Mouse (Mus musculus) neural tube, postnatal 0 days (tissue): Measurements from ENCODE around the gene 4931429L15Rik. TPM values are rescaled to one million over a fixed set of nuclear protein-coding genes. Genes with fewer than 3 reads are reported as not detected.

Source experiments
- polyA plus RNA-seq: library from polyadenylated mRNA; unstranded; fragments of >200 nt; fragmentation: Nextera tagmentation; extraction: Ambion mirVana; gene quantifications from 2 replicates; pipeline ENCODE4 v1.2.1, GENCODE M21; 2015

Gene 4931429L15Rik
- polyA plus RNA-seq: not detected in 2 replicates

GRCm38 (mm10) chr9:46319886-46320285 lies at the start of gene 4931429L15Rik:
Gene 4931429L15Rik (minus strand): TSS chr9:46319986.

GRCm38 (mm10) chr9:46282631-46283436 lies 37.0 kb downstream of the 4931429L15Rik start, which contains the start of gene Bud13:
Gene Bud13 (plus strand): TSS chr9:46283008.

GRCm38 (mm10) chr9:46272677-46273454 lies 46.9 kb downstream of the 4931429L15Rik start, which contains the start of gene Zpr1:
Gene Zpr1 (plus strand): TSS chr9:46273064.

GRCm38 (mm10) chr9:46268343-46268873 lies 51.4 kb downstream of the 4931429L15Rik start, which contains the start of gene Apoa5:
Gene Apoa5 (plus strand): TSS chr9:46268633.

Other genes starting within 250 kb of the 4931429L15Rik start
- gene Apoa1, start 91.4 kb downstream of the 4931429L15Rik start, polyA plus RNA-seq: 9.7 and 9.8 TPM in 2 replicates
- gene Apoc3, start 84.3 kb downstream of the 4931429L15Rik start, polyA plus RNA-seq: not detected in 2 replicates
- gene Apoa4, start 79.3 kb downstream of the 4931429L15Rik start, polyA plus RNA-seq: 0.09 TPM in 1 of 2 replicates, not detected in the other
- gene Apoa5, start 51.4 kb downstream of the 4931429L15Rik start, polyA plus RNA-seq: 0.33 TPM in 1 of 2 replicates, not detected in the other
- 44.5 and 46.8 TPM in 2 replicates for gene Zpr1, start 46.9 kb downstream of the 4931429L15Rik start, polyA plus RNA-seq
- 11.6 and 12.2 TPM in 2 replicates for gene Bud13, start 37.0 kb downstream of the 4931429L15Rik start, polyA plus RNA-seq